Mouse (Mus musculus): Measurements from ENCODE around the gene Ankra2. TPM values are rescaled to one million over a fixed set of nuclear protein-coding genes. Genes with fewer than 3 reads are reported as not detected.

The Ankra2 gene
- polyA plus RNA-seq, 1 experiment from 2014 or later = 16.1 TPM

- no peak overlapping the region for H3K27ac ChIP-seq (ENCODE audit: low read length)
These were observed 43.5 kb downstream of the Ankra2 start for GRCm38 (mm10) chr13:98306393-98306792.

GRCm38 (mm10) chr13:98306852-98307475 is 44.1 kb downstream of the Ankra2 start:
- H3K27me3 ChIP-seq (ENCODE audit: control insufficient read depth, insufficient read depth, low read length) = no peaks in the 10 kb centered on the region
- no peak overlapping the region; the same call in 1 of the 2 replicates for H3K9ac ChIP-seq (ENCODE audit: low read length)
- peak overlapping the region; percentile 22; the same call in 1 of the 2 replicates for H3K27ac ChIP-seq (ENCODE audit: low read length)
- no peak for ATAC-seq (replicated peaks; ENCODE audit: extremely low read depth, insufficient read depth, low FRiP score)
- no peaks in the 10 kb centered on the region for H3K9me3 ChIP-seq (replicated peaks; ENCODE audit: control insufficient read depth, low read length)
- peaks cover 10% of the 10 kb centered on the region for H3K4me1 ChIP-seq (ENCODE audit: control insufficient read depth, insufficient read depth, low read length)
- WGBS = 32% methylated on average over 14 of the region's 14 CpGs
- H3K4me2 ChIP-seq (ENCODE audit: low read depth, low read length) = 0 out of 2 replicates have a peak overlapping the region, but pooled peaks have one; percentile 4
- H3K4me3 ChIP-seq (ENCODE audit: low read length) = no peak overlapping the region
- H3K36me3 ChIP-seq (ENCODE audit: control insufficient read depth, insufficient read depth) = peaks cover 26% of the 10 kb centered on the region

More at GRCm38 (mm10) chr13:98306393-98306792, 43.5 kb downstream of the Ankra2 start:
- Histone ChIP-seq H3K9ac (ENCODE audit: low read length) (no peak overlapping the region; the same call in 1 of the 2 replicates), H3K4me2 (ENCODE audit: low read depth, low read length) (no peak overlapping the region), H3K27me3 (ENCODE audit: control insufficient read depth, insufficient read depth, low read length) (no peaks in the 10 kb centered on the region), H3K36me3 (ENCODE audit: control insufficient read depth, insufficient read depth) (peaks cover 20% of the 10 kb centered on the region), H3K4me1 (ENCODE audit: control insufficient read depth, insufficient read depth, low read length) (peaks cover 8% of the 10 kb centered on the region), H3K9me3 (replicated peaks; ENCODE audit: control insufficient read depth, low read length) (no peaks in the 10 kb centered on the region), H3K4me3 (ENCODE audit: low read length) (no peak overlapping the region)
- no peak for ATAC-seq (replicated peaks; ENCODE audit: extremely low read depth, insufficient read depth, low FRiP score)
- 31% methylated on average over 5 of the region's 5 CpGs for WGBS

GRCm38 (mm10) chr13:98308004-98308403 is 45.1 kb downstream of the Ankra2 start:
- WGBS = 78% methylated on average over 5 of the region's 5 CpGs
- no peak overlapping the region for H3K9ac ChIP-seq (ENCODE audit: low read length)
- no peaks in the 10 kb centered on the region for H3K9me3 ChIP-seq (replicated peaks; ENCODE audit: control insufficient read depth, low read length)
- no peak overlapping the region for H3K4me2 ChIP-seq (ENCODE audit: low read depth, low read length)
- peaks cover 10% of the 10 kb centered on the region for H3K4me1 ChIP-seq (ENCODE audit: control insufficient read depth, insufficient read depth, low read length)
- H3K27me3 ChIP-seq (ENCODE audit: control insufficient read depth, insufficient read depth, low read length) = no peaks in the 10 kb centered on the region
- ATAC-seq (replicated peaks; ENCODE audit: extremely low read depth, insufficient read depth, low FRiP score) = no peak
- no peak overlapping the region for H3K4me3 ChIP-seq (ENCODE audit: low read length)
- no peak overlapping the region for H3K27ac ChIP-seq (ENCODE audit: low read length)
- H3K36me3 ChIP-seq (ENCODE audit: control insufficient read depth, insufficient read depth) = peaks cover 35% of the 10 kb centered on the region

GRCm38 (mm10) chr13:98308724-98309123 is 45.9 kb downstream of the Ankra2 start:
- 77% methylated on average over 4 of the region's 4 CpGs for WGBS
- no peak for ATAC-seq (replicated peaks; ENCODE audit: extremely low read depth, insufficient read depth, low FRiP score)
- Histone ChIP-seq H3K9ac (ENCODE audit: low read length) (no peak overlapping the region), H3K9me3 (replicated peaks; ENCODE audit: control insufficient read depth, low read length) (no peaks in the 10 kb centered on the region), H3K36me3 (ENCODE audit: control insufficient read depth, insufficient read depth) (peaks cover 40% of the 10 kb centered on the region), H3K27ac (ENCODE audit: low read length) (no peak overlapping the region), H3K4me1 (ENCODE audit: control insufficient read depth, insufficient read depth, low read length) (peaks cover 10% of the 10 kb centered on the region), H3K4me2 (ENCODE audit: low read depth, low read length) (no peak overlapping the region), H3K4me3 (ENCODE audit: low read length) (no peak overlapping the region), H3K27me3 (ENCODE audit: control insufficient read depth, insufficient read depth, low read length) (no peaks in the 10 kb centered on the region)

- Histone ChIP-seq H3K4me3 (ENCODE audit: low read length) (no peak overlapping the region), H3K9me3 (replicated peaks; ENCODE audit: control insufficient read depth, low read length) (no peaks in the 10 kb centered on the region), H3K9ac (ENCODE audit: low read length) (no peak overlapping the region), H3K4me1 (ENCODE audit: control insufficient read depth, insufficient read depth, low read length) (peaks cover 21% of the 10 kb centered on the region), H3K36me3 (ENCODE audit: control insufficient read depth, insufficient read depth) (peaks cover 40% of the 10 kb centered on the region), H3K27ac (ENCODE audit: low read length) (no peak overlapping the region), H3K4me2 (ENCODE audit: low read depth, low read length) (no peak overlapping the region), H3K27me3 (ENCODE audit: control insufficient read depth, insufficient read depth, low read length) (no peaks in the 10 kb centered on the region)
- ATAC-seq (replicated peaks; ENCODE audit: extremely low read depth, insufficient read depth, low FRiP score) = no peak
- WGBS = 85% methylated on average over 5 of the region's 5 CpGs
These were observed 48.7 kb downstream of the Ankra2 start for GRCm38 (mm10) chr13:98311597-98311996.

- no peak overlapping the region for H3K4me3 ChIP-seq (ENCODE audit: low read length)
- no peak overlapping the region for H3K9ac ChIP-seq (ENCODE audit: low read length)
- peaks cover 39% of the 10 kb centered on the region for H3K36me3 ChIP-seq (ENCODE audit: control insufficient read depth, insufficient read depth)
- no peaks in the 10 kb centered on the region for H3K27me3 ChIP-seq (ENCODE audit: control insufficient read depth, insufficient read depth, low read length)
- H3K4me2 ChIP-seq (ENCODE audit: low read depth, low read length) = no peak overlapping the region
- 71% methylated on average over 7 of the region's 7 CpGs for WGBS
- H3K4me1 ChIP-seq (ENCODE audit: control insufficient read depth, insufficient read depth, low read length) = peaks cover 19% of the 10 kb centered on the region
- H3K27ac ChIP-seq (ENCODE audit: low read length) = no peak overlapping the region
- ATAC-seq (replicated peaks; ENCODE audit: extremely low read depth, insufficient read depth, low FRiP score) = no peak
- H3K9me3 ChIP-seq (replicated peaks; ENCODE audit: control insufficient read depth, low read length) = no peaks in the 10 kb centered on the region
These were observed 50.8 kb downstream of the Ankra2 start for GRCm38 (mm10) chr13:98313631-98314030.

- 48% methylated on average over 4 of the region's 4 CpGs for WGBS
- Histone ChIP-seq H3K4me1 (ENCODE audit: control insufficient read depth, insufficient read depth, low read length) (peaks cover 19% of the 10 kb centered on the region), H3K27me3 (ENCODE audit: control insufficient read depth, insufficient read depth, low read length) (no peaks in the 10 kb centered on the region), H3K9ac (ENCODE audit: low read length) (peak overlapping the region; percentile 38; the same call in 1 of the 2 replicates), H3K27ac (ENCODE audit: low read length) (no peak overlapping the region), H3K36me3 (ENCODE audit: control insufficient read depth, insufficient read depth) (peaks cover 31% of the 10 kb centered on the region), H3K4me2 (ENCODE audit: low read depth, low read length) (peak overlapping the region; percentile 27), H3K9me3 (replicated peaks; ENCODE audit: control insufficient read depth, low read length) (no peaks in the 10 kb centered on the region), H3K4me3 (ENCODE audit: low read length) (no peak overlapping the region)
- ATAC-seq (replicated peaks; ENCODE audit: extremely low read depth, insufficient read depth, low FRiP score) = no peak
These were observed 52.2 kb downstream of the Ankra2 start for GRCm38 (mm10) chr13:98315124-98315523.

- Histone ChIP-seq H3K36me3 (ENCODE audit: control insufficient read depth, insufficient read depth) (peaks cover 22% of the 10 kb centered on the region), H3K4me2 (ENCODE audit: low read depth, low read length) (peak overlapping the region; percentile 84), H3K4me3 (ENCODE audit: low read length) (peak overlapping the region; percentile 84), H3K27ac (ENCODE audit: low read length) (peak overlapping the region; percentile 90), H3K9ac (ENCODE audit: low read length) (peak overlapping the region; percentile 99), H3K27me3 (ENCODE audit: control insufficient read depth, insufficient read depth, low read length) (no peaks in the 10 kb centered on the region), H3K4me1 (ENCODE audit: control insufficient read depth, insufficient read depth, low read length) (peaks cover 19% of the 10 kb centered on the region), H3K9me3 (replicated peaks; ENCODE audit: control insufficient read depth, low read length) (no peaks in the 10 kb centered on the region)
- WGBS = under 1% methylated on average over 17 of the region's 17 CpGs
- ATAC-seq (replicated peaks; ENCODE audit: extremely low read depth, insufficient read depth, low FRiP score) = no peak; the same call in 1 of the 2 replicates
These were observed 53.2 kb downstream of the Ankra2 start for GRCm38 (mm10) chr13:98316140-98316479.

GRCm38 (mm10) chr13:98316480-98317245 is 53.8 kb downstream of the Ankra2 start, which contains the start of gene Btf3:
Gene Btf3 (minus strand): TSS chr13:98317006.
- Histone ChIP-seq H3K36me3 (ENCODE audit: control insufficient read depth, insufficient read depth) (peaks cover 17% of the 10 kb centered on the region), H3K9ac (ENCODE audit: low read length) (peak within 1 kb of the TSS; percentile 99), H3K27me3 (ENCODE audit: control insufficient read depth, insufficient read depth, low read length) (no peaks in the 10 kb centered on the region), H3K4me3 (ENCODE audit: low read length) (peak within 1 kb of the TSS; percentile 84), H3K9me3 (replicated peaks; ENCODE audit: control insufficient read depth, low read length) (no peaks in the 10 kb centered on the region), H3K4me1 (ENCODE audit: control insufficient read depth, insufficient read depth, low read length) (peaks cover 19% of the 10 kb centered on the region), H3K4me2 (ENCODE audit: low read depth, low read length) (peak within 1 kb of the TSS; percentile 94), H3K27ac (ENCODE audit: low read length) (peak within 1 kb of the TSS; percentile 90)
- peak; percentile 92 for ATAC-seq (replicated peaks; ENCODE audit: extremely low read depth, insufficient read depth, low FRiP score)
- WGBS = under 1% methylated on average over 79 of the region's 90 CpGs

Data from heart, embryonic 16.5 days (tissue).